Mouse (Mus musculus) kidney, postnatal 14 days (tissue): ENCODE data around the gene Prph.
"Not testable (repeated sequence)": the region's sequence is repeated elsewhere in the genome, so short reads cannot be mapped to it uniquely, and the experiment has no call there.

Experiments used
- DNase-seq: peaks from one replicate; pipeline ENCODE4 v3.0.0; 2022; ENCODE audit warnings: mixed read lengths

Prph gene

DNA sequence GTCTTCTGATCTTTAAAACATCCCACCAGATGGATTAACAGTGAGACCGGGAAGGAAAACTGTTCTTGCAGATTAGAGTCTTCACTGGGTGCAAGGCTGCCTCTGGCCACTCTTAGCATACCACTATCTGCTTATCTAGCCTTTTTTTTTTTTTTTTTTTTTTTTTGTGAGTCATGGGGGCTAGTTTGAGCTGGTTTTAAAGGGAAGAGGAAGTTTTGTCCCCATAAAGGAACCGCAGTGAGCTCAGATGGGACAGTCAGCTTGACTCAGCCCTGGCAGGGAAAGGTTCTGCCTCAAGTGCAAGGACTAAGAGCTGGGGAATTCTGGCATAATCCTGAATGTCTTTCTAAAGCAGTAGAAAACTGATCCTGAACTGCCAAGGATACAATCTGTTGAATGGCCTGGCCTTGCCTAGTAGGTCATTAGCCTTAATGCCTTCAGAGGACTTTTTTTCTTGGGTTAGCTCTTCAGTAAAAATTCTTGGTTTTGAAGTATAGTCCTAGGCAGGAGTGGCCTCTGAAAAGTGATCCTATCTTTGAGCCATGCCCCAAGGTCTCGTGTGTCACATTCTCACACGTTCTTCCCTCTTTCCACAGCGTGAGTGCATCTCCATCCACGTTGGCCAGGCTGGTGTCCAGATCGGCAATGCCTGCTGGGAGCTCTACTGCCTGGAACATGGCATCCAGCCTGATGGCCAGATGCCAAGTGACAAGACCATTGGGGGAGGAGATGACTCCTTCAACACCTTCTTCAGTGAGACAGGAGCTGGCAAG is 21.3 kb upstream of the Prph start:
- no peak for DNase-seq

DNA sequence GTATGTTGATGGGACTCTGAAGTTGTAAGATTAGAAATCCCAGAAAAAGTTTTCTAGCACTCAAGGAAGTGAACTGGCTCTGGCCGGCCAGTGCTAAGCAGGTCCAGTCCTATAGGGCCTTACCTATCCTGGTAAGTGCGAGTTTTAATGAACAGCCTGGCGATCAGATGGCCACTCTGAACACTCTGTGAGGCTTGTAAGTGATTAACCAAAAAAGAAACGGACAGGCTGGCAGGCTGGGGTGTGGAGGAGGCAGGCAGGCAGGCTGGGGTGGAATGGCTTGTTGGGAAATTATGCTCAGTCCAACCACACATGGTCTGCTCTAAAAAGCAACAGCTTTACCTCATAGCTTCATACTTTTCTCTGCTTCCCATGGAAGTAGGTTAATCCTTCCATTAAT is 19.5 kb upstream of the Prph start:
- DNase-seq: peak; percentile 72

DNA sequence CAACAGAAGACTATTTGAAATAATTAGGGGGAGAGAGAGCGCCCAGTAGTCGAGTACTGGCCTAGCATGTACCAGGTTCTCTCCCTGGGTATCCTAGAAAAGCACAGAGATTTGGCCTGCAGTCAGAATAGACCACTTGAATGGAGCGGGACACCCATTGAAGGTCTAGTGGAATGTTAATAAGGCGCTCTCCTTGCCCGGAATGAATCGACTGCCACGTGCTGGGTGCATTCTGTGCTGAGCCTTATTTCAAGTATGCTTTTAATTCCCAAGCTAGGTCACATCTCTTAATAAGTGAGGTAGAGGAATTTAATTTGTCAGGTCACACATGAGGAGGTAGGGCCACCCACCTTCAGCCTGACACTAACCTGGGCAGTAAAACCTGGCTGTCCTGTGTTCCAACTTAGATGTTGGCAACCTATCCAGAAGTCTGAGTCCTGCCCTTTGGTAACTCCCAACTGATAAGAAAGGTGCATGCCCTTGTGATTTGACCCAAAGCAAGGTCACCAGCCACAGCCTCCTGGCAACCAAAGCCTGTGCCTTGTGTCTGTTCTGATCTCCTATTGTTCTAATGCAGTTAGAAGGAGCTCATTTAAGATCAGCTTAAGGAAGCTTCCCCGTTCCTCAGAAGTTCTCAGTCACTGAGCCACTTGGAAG is 18.6 kb upstream of the Prph start:
- no peak for DNase-seq

DNA sequence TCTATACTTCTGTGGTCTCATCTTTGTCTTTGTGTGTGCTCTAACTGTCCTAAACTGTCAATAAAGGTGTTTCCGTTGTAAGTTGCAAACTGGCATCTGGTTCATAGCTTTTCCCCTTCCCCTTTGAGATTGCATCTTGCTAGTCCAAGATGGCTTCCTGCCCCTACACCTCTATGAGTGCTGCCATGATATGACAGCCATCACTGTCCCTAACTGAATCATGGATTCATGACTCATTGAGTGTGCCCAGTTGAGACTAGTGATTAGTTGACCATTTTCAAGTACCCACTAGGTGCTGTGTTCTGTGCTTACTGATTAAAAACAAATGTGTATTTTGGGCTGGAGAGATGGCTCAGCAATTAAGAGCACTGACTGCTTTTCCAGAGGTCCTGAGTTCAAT is 16.9 kb upstream of the Prph start:
- no peak for DNase-seq

DNA sequence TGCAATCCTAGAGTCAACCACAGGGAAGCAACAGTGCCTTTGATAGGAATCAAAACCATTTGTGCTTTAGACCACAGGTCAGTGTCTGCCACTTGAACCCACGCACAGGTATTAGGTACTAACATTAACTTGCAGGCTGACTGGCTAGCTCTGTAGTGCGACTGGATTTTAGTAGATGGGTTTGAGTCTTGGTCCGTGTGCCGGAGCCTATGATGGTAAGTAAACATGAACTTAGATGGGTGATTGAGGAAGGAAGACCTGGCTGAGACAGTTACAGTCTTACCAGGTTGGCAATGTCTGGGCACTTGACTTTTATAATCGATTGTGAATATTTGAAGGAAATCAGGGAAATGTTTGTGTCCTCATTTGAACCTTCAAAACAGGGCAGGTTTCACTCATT is 16.2 kb upstream of the Prph start:
- no peak for DNase-seq

DNA sequence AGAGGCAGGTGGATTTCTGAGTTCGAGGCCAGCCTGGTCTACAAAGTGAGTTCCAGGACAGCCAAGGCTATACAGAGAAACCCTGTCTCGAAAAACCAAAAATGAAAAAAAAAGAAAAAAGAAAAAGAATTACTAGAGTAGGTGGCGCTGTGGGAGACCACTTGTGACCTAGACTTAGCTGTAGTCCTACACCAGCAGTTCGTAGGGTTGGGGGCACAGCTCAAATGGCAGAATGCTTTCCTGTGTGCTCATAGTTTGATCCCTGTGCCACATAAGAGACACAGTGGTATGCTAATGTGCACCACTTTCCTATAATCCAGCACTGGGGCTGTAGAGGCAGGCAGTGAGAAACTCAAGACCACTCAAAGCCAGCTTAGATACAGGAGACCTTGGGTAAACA is 15.7 kb upstream of the Prph start:
- no peak for DNase-seq

DNA sequence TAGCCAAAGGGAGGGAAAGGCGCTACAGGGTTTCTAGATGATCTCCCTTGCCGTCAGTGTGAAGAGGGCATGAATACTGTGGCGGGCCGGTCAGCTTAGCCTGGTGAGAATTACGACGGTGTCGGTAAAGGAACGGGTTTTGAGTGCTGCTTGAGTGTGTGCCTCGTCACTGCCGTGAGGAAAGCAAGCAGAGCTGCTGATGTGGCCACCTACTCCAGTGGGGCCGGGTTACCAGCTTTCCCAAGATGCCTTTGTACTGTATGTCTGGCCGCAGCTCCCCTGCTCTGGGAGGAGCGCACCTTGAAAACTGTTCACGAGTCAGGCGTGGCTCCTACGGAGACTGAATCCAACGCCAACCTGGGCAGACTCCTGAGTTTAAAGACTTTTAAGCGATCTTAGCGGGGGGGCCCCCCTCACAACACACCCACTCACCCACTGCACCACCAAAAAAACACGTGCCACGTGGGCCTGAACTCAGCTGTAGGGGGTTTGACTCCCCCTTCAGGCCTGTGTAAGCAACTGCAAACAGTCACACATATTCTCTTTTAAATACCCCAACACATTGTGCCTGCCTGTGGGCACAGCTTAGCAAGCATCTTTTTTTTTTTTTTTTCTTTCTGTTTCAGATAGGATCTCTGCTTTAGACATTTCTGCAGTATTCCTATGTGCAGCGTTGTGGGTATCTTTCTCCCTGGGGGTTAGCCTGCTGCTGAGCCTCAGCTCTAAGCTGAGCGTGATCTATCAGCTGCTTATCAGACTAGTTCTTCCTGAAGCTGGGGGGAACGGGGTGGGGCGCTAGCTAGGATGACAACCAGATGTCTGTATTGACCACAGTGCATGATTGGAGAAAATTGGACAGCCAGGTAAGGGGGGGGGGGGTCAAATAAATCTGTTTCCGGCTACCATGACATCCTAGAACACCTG is 14.7 kb upstream of the Prph start:
- no peak for DNase-seq

DNA sequence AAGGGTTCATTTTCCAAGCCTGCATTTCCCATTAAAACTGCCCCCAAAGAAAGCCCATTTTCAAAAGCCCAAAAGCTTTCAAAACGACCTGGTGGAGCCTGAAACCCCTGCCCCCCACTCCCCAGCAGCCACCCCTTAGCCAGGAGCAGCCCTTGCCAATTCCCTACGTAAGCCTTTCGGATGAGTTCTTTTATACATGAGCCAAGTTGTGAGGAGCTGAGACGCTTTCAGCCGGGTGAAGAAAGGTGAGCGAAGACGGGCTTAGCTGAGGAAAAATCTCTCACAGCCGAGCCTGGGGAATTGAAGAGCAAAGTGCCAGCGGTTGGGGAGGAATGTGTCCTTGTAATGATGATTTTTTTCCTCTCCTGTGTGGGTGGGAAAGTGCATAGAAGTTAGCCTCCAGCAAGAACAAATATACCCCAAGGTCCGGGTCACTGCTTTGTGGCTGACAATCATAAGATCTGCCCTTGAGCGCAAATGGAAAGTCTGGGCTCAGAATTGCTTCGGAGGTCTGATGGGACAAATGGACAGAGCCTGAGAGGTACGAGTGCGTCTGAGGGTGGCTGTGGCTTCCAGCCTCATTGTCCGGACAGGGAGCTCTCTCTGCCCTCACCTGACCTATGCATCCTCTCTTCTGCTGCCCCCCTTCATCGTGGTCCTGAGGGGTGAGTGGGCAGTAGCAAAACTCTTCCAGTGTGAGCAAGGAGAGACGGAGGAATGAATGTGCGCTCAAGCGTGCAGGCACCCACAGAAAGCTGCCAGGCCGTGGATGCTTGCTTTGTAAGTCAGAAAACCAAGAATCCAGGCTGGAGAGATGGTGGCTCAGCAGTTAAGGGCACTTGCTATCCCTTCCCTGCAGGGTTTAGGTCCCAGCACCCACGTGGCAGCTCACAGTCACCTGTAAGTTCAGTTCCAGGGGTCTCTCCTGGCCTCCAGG is 13.8 kb upstream of the Prph start:
- no peak for DNase-seq

DNA sequence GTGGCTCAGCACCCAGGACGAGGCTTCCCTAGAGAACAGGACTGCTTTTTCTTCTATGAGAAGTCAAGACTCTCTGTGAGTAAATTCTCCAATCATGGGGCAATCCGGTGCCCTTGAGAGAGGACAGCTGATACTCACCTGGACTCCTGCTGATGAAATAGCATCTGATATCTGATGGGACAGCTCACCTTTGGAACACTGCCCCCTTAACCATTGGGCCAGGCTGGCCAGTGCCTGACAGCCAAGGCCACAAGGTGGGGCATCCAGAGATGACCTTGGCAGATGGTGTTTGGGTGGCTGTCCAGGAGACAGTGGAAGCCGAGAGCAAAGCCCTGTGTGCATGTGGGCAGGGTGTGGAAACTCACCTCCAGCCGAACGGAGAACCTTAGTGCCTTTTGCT is 12.6 kb upstream of the Prph start:
- no peak for DNase-seq

DNA sequence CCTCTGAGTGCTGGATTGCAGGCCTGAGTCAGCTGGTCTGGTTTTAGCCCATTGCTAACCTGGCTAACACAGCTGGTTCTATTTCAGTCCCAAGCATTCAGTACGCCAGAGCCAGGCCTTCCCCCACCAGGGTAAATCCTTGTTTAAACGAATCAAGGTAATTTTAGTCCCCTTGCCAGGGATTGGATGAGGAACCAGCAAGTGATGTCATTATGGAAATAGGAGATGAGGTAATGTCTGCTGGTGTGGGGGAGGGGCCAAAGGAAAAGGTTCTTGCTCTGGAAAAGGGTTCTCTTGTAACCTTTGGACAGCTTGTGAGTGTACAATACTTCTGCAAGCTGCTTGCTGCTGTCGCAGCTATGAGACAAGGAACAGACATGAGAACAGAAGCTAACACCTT is 10.1 kb upstream of the Prph start:
- DNase-seq: no peak

DNA sequence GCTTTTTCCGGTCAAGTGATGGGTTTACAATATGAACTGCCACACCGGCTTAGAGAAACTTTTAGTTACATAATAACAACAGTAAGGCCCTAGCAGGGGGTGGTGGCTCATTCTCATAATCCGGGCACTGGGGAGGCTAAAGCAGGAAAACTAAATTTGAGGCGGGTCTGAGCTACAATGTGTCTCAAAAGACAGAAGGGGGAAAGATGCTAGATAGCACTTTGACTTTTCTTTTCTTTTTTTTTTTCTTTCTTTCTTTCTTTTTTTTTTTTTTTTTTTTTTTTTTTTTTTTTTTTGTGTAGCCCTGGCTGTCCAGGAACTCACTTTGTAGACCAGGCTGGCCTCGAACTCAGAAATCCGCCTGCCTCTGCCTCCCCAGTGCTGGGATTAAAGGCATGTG is 9.2 kb upstream of the Prph start:
- not testable (repeated sequence) for DNase-seq

DNA sequence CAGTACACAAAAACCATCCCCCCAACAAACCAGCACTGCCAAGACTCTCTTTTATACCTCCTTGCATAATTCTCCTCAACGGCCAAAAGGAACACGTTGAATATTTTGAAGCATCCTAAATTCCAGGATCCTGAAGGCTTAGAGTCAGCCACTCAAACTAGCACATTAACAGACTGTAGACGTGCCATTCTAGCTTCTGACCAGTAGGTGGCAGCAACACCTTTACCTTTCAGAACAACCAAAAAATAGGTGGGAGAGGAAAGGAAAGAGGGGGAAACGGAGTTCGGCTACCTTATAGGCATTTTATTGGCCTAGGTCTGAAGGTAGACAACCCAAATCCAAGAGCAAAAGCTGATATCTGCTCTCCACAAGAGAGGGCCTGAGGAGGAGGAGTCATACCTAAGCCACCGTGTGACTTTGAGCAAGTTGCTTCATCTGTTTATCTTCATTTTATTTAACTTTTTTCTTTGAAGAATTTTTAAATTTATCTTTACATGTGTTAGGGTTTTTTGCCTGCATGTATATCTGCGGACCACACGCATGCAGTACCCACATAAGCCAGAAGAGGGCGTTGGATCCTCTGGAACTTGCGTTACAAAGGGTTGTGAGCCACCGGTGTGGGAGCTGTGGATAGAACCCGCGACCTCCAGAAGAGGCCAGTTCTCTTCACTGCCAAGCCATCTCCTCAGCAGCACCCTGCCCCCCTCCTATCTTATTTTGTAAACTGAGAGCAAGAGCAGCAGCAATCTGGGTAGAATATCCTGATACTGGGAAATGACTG is 5.3 kb upstream of the Prph start:
- DNase-seq: peak; percentile 71

DNA sequence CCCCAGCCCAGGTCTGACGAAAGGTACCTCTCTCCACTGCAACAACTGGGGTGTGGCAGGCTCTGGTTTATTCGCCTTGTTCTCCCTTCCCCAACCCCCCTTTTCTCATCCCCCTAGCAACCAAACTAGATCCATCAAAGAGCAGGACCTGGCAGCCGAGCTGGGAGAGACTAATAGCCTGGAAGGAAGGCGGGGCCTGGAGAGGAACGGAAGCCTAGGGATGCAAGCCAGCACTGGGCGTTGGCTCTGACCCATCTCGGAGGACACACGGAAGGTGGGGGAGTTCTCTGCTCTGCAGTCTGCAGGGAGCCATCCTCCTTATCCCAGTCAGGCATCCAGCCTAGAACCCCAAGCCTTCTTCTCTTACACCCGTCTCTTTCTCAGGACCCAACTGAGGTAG is 1.6 kb upstream of the Prph start:
- peak; percentile 42 for DNase-seq

DNA sequence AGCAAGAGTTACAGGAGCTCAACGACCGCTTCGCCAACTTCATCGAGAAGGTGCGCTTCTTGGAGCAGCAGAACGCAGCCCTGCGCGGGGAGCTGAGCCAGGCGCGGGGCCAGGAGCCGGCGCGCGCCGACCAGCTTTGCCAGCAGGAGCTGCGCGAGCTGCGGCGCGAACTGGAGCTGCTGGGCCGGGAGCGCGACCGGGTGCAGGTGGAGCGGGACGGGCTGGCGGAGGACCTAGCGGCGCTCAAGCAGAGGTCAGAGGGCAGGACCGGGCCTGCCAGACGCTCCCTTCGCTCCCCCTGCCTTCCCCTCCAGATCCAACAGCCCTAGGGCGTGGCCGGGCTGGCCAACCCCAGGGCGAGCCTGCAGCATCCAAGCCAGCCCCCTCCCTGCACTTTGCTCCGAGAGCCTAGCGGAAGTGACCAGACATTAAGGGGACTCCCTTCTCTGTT is 562 bp downstream of the Prph start:
- DNase-seq: peak; percentile 43

DNA sequence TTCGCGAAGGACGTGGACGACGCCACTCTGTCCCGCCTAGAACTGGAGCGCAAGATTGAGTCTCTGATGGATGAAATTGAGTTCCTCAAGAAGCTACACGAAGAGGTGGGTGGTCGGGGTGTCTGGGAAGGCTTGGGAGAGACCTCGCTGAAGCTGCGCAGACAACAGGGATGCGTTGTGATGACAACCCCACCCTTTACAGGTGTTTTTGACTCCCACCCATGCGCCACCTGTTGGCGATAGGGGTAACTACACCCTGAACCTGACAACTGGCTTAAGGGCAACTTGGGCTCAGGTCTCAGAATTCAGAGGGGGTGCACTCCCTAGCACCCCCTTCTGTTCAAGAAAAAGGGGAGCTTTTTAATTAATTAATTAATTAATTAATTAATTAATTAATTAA is 1.4 kb downstream of the Prph start:
- DNase-seq: no peak

DNA sequence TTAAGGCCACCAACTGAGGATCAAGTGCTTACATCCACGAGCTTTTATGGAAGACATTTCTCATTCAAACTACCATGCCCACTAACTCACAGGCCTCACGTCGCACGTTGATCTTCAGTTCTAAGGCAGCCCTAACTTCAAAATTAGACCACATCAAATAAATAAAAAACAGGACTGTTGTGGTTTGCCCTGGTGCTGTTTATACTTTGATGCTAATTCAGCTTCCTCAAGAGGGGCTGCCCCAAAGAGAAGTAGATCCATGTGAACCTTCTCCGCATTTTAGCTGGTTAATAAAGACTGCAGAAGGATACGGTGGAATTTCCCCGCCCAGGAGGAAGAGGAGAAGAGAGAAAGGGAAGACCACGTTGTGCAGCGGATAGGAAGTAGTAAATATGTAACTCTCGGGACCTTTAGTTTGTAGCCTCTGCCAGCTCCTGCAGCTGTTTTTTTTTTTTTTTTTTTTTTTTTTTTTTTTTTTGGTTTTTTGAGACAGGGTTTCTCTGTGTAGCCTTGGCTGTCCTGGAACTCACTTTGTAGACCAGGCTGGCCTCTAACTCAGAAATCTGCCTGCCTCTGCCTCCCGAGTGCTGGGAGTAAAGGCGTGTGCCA is 10.7 kb downstream of the Prph start:
- DNase-seq: no peak

DNA sequence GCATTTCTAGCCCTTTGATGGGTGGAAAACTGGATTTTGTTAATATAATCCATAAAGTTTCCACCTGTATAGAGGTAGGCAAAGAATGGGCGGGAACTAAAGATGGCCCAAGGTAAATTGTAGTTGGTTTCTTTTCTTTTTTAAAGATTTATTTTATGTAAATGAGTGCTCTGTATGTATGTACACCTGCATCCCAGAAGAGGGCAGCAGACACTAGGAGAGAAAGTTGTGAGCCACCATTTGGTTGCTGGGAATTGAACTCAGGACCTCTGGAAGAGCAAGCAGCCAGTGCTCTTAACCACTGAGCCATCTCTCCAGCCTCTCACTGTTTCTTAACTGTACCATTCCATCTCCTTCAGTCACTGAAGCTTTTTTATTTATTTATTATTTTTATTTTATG is 17.0 kb downstream of the Prph start:
- no peak for DNase-seq

DNA sequence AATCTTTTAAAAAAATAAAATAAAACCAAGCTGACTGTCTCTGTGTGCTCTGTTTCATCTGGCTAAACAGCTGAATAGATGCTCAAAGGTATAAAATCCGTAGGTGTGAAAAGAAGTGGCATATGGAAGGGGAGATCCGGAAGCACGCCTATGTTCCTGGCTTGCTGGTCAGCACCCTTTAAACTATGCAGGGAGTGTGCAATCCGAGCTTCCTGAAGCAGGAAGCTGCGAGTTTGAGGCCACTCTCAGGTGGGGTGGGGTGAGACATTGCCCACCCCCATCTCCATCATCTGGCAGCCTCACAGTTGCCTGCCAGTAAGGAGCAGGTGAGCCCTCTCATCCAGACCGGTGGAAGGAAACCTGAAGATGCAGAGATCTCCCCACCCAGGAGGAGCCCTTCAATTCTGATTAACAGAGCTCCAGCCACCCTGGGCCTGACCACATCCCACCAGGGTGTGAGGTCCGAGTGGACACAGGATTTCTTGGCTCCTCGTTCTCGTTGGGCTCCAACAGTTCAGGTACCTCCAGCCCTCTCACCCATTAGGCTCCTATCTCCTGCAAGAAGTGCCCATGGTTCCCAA is 19.1 kb downstream of the Prph start, which contains the start of gene Troap:
Gene Troap (plus strand): TSS at position 557 of the 581 bp plus-strand sequence.
- no peak for DNase-seq

DNA sequence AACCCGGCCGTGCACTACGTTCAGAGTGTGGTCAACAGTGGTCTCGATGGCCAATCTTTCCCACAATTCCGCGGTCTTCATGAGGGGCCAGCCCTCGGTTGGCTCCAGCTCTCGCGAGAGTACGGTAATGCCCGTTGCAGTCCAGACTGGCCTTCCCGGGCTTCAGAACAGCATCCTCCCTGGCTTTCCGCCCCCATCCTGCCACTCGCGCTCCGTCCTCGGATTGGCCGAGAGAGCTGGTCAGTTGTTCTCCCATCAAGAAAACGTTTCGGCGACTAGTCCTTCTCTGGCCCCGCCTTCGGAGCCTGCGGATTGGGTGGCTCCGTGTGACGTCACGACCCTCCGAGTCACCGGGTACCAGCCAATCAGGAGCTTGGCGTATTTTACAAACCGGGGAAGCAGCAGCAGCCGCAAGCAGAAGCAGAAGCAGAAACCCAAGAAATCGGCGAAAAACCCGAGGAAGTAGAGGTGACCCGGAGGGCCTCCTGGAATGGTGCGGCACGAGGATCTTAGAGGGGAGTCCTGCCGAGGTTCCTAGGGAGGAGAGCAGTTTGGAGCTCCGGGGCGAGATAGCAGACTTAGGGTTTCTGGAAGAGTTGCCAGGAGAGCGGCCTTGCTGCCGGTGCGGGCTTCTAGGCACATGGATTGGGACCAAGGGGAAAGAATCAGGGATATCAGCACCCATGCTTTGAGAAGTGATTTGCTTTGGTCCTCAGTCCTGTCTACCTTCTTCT is 19.8 kb downstream of the Prph start:
- peak; percentile 99 for DNase-seq

DNA sequence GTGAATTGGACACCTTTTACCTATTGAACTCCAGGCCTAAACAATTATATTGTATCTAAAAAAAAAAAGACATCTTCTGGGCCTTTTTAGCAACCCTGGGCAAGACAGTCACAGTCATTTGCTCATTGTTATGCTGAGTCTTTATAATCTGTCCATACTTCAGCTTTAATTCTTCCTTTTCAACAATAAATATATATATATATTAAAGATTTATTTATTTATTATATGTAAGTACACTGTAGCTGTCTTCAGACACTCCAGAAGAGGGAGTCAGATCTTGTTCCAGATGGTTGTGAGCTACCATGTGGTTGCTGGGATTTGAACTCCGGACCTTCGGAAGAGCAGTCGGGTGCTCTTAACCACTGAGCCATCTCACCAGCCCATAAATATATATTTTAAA is 21.0 kb downstream of the Prph start:
- DNase-seq: not testable (repeated sequence)
